Mouse (Mus musculus) urinary bladder, postnatal 36 days (tissue): ENCODE measurements around the gene Hs1bp3.
A peak's percentile ranks its signal among the peaks of the same experiment; 100 is the strongest.

Source experiments
- DNase-seq, 2 experiments: peaks; one replicate each; pipeline ENCODE4 v3.0.0; 2022; ENCODE audit warnings: low spot score in 2 of 2, mixed read lengths in 1 of 2

Gene Hs1bp3

DNA sequence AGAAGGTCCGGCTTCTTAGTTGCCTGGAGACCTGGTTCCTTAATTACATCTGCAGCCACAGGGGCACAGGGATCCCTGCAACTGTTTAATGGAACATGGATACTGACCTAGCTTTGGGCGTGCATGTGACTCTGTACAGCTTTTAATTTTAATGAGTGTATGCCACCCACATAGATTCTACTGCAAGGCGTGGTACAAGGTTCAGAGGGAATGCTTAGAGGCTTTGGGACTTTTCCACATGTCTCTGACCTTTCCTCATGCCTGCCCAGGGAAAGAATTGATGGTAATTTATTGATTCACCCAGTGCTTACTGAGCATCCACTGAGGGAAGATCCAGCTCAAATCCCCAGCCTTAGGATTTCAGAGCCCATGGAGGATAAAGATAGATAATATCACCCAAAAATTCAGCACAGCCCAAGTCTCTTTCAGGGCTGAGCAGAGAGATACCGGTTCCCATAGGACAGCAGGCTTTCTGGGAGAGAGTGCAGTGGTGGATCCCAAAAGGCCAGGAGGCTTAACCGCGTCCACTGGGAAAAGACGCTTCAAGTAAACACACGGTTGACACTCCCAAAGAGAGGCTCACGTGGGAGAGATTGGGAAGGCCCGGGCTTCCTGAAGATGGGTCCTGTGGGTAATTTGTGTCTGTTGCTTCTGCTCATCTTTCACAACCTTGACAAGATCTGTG lies 23.5 kb downstream of the Hs1bp3 start:
- no peak for DNase-seq

DNA sequence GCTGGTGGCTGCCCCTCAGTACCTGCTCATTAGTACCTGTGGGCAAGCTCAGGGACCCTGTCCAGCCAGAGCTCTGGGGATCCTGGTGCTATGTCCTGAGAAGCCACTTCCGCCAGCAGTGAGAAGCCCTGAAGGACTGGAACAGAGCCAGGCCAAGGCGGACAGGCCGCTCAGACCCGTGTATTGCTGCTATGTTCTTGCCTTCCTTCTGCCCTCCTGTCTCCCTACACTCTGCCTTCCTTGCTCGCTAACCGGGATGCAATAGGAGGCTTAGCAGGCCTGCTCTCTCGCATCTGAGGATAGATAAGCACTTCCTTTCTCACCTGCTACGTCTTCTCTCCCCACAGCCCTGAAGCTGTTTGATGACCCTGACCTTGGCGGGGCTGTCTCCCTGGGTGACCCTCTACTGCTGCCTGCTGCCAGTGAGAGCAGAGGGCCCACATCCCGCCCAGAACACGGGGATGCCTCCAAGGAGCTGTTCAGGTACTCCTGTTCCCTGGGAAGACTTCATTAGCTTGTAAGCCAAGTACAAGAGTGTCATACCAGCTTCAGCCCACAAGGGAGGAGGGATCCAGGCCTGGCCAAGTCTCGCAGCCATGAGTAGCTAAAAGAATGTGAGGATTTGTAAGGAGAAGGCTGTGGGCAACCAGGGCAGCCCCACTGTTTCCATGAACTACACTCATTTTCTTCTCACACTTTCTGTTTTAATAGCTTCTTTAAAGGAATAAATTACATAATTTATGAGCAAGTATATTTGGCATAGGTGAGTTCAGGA lies 24.2 kb downstream of the Hs1bp3 start:
- DNase-seq: no peak

- no peak for DNase-seq
Measured at GRCm38 (mm10) chr12:8338491-8338890, 25.3 kb downstream of the Hs1bp3 start.

- no peak for DNase-seq
Measured at GRCm38 (mm10) chr12:8338918-8339317, 25.7 kb downstream of the Hs1bp3 start.

DNA sequence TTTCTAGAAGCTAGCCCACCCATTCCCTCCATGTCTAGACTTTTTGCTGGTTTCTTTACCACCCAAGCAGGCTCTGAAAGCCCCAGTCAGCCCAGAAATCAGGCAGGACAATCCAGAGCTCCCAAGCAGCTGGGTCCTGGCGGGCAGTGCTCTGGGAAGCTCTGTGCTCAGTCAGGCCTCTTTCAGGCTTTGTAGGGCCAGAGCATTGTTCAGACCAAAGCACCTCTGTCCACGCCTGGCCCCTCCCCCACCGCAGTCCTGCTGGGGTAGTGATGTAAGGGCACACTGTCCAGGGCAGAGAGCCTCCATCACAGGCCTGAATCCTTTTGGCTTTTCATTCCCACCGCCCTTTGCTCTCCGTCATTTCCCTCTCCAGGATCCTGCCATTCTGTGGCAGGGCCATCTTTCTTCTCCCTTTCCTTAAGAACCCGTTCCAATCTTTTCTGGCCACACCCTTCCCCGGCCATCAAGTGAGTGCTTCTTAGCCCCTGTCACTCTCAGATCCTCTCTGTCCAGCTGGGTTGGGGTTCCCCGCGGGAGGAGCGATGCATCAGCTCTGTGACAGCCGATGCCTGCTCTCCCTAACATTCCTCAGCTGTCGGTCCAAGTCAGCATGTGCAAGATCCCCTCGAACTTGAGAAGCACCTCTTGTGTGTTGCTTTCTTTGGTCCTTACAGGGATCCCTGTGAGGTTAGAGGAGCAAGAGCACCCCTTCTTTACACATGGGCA lies 26.5 kb downstream of the Hs1bp3 start:
- no peak for DNase-seq

DNA sequence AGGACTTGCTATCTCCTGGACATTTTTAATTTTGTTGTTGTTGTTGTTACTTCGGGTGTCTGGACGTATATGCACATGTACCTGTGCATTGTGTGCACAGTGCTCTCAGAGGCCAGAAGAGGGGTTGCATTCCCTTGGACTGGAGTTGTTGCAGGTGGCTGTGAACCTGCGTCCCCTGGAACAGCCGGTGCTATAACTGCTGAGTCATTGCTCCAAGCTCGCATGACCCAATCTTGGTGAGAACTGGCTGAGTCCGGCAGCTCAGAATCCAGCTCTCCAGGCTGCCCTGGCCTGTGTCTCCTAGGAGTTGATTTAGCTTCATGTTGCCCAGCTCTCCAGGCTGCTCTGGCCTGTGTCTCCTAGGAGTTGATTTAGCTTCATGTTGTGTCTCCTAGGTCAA lies 27.8 kb downstream of the Hs1bp3 start:
- DNase-seq: no peak

GRCm38 (mm10) chr12:8343381-8343780 lies 30.1 kb downstream of the Hs1bp3 start:
- no peak for DNase-seq

GRCm38 (mm10) chr12:8344897-8345296 lies 31.7 kb downstream of the Hs1bp3 start:
- peak in 1 of 2 experiments; percentile 58 for DNase-seq

GRCm38 (mm10) chr12:8345539-8345938 lies 32.3 kb downstream of the Hs1bp3 start:
- DNase-seq: no peak

DNA sequence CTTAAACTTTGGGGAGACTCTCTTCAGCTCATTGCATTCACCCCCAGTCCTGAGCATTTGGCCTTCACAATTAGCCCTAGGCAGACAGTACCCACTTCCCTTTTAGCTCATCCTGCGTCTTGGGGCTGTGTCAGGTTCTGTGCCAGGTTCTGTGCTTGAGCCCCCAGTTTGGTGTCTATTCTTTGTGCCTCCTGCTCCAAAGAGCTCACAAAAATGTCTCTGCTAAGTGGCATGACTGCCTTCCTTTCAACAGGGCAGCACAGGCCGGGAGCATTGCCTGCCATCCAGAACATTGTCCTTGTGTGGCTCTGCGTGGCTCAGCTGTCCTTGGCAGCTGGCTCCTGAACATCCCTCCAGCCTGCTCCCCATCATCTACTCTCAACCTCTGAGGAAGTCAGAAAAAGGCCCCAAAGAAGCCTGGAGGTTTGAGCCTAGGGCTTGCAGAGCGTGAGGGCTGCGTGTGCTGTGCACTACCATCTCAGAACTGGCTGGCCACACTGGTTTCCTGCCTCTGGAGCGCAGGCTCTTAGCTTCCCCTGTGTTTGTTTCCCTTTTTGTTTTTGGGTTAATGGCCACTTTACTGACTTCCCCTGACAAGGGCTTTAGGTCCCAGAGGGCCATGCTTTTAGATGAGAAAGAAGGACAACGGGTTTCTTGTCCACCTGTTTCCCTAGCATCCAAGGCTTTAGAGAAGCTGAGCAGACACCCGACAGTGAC lies 34.7 kb downstream of the Hs1bp3 start:
- DNase-seq: no peak

DNA sequence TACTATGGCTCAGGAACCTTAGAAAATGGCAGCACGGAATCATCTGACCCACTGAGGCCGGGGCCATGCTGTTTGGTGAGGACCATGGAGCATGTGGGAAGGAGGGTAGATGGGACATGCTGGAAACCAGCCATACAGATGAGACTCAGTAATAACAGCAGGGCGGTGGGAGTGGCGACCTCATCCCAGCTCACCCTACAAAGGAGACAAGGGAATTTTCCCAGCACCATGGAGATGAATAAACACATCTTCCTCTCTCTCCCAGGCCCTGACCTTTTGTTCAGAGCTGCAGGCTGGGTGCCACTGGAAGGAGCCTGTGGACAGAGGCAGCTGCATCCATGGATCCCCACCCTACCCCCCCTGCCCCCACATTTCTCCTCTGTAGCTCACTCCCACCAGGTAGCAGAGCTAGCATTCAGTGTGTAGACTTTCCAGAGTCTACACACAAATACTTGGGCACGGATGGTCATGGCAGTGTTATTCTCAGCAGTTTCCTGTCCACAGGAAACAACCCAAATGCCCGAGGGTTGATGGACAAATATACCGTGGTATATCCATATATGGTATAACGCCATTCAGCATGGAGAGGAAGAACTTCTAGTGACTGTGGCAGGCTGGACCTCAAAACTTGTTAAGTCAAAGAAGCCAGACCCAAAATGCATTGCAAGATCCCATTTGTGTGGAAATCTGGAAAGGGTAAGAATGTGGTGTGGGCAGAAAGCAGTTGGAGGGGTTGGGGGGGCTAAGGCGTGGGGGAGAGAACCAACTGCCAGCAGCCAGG lies 35.7 kb downstream of the Hs1bp3 start:
- no peak for DNase-seq

DNA sequence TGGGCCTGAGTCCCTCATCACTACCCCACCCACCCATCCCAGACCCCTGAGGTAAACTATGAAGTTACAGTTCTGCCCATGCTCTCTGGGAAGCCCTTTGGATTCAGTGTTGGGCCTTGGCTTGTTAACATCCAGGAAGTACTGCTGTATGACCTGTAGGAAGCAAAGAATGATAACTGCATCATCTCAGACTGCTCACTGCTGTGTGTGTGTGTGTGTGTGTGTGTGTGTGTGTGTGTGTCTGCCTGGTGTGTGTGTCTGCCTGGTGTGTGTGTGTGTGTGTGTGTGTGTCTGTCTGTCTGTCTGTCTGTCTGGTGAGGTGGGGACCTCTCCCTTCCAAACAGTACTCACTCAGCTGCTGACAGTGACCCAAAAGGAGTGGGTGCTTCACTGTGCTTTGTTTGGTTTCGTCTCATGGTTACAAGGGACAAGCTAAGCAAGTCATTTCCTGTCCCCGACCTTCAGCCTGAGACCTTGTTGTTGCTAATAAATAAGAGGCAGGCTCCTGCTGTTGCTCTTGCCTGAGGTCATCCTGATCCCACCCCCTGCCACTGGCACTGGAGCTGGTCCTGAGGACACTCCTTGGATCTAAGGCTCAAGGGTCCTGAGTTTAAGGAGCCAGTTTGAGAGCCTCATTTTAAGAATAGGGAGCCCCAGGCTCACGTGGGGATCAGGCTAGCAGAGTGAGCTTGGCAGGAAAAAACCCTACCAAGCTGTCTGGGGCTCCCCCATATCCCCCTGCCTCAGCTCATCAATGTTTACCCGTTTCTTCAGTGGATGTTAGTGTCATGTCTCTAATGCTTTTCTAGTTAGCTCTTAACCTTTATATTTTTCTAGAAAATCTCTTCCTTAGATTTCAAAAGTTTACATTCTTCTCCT lies 38.0 kb downstream of the Hs1bp3 start:
- DNase-seq: no peak

DNA sequence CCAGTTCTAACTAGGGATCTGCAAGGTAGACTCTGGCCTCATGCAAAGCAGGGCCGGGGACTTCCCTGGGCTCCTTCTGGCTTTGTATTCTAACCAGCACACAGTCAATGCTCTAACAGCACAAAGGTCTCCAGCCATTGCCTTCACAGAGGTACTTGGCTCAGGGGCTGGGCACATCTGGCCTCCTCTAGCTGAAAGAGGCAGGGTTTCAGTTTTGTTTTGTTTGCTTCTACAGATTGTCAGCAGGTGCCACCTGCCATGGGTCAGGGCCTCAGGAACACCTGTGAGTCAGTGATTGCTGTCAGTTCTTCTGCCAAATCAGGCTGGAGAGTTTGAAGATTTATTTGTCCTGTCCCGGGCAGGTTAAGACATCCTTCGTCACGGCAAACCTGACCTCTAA lies 39.8 kb downstream of the Hs1bp3 start:
- DNase-seq: no peak

- no peak for DNase-seq
Measured at GRCm38 (mm10) chr12:8354187-8354586, 41.0 kb downstream of the Hs1bp3 start.

GRCm38 (mm10) chr12:8355011-8355410 lies 41.8 kb downstream of the Hs1bp3 start:
- no peak for DNase-seq

DNA sequence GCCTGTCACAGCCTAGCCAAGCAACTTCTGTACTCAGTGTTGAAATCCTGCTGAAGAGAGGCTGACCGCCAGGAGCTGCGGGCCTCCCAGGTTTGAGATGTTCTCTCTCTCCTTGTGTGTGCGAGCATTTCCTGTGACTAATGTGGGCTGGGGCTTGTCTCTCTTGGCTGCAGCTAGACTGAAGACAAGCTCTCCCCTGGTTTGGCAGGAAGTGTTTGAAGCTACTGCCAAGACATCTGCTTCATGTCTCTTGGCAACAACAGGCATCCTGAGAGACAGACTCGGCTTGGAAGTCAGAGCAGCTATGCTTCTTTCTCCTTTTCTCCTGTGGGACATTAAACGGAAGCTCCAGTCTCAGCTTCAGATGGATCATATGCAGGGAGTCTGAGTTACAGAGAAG lies 44.2 kb downstream of the Hs1bp3 start:
- peak; percentile 48 to 81 for DNase-seq

DNA sequence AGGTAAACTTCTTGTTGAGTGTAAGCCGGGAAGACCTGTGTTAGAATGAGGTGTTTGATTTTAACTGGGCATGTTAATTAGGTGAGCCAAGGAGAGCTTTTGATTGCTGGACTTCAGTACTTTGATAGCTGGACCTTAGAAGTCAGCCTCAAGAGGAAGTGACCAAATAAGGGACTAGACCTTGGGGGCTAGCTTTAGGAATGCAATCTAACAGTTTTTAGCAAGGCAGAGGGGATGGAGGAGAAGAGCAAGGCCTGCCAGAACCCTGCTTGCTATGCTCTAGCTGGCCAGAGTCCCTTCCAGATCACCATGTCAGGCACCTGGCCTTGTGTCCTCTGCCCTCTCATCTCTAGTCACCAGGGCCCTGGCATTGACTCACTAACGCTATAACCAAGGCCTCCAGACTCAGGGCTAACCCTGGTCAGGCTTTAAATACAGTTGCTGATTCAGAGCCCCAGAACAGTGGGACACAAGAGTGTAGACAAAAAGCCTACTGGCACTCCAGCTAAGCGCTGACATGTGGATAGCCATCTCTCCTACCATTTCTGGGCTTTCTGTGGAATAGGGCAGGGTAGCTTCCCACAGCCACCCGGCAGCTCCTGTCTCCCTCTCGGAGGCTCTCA lies 45.2 kb downstream of the Hs1bp3 start:
- no peak for DNase-seq

DNA sequence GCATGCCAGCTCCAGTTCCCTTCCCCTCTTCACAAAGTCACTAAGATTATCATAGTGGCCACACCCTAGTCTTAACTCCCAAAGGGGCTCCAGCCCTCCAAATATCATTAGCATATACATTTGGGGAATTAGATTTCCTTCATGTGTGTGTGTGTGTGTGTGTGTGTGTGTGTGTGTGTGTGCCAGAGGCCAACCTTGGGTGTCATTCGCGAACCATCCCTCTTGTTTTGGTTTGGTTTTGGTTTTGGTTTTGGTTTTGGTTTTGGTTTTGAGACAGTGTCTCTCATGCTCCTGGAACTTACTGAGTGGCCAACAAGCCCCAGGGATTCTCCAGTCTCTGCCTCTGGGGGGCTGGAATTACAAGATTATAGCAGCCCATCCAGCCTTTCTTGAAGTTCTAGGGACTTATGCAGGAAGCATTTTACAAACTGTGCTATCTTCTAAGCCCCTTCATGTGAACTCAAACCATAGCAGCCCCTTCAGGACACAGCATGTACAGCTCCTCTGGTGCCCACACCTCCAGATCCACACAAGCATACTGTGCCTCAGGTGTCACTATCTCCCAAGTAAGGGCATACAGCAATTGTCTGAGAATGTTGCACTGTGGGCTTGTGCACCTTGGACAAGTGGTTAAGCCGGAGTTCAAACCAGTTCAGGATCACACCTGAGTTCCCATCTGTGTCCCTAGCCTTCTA lies 46.3 kb downstream of the Hs1bp3 start:
- no peak for DNase-seq

- DNase-seq: no peak
Measured at GRCm38 (mm10) chr12:8361866-8362265, 48.6 kb downstream of the Hs1bp3 start.
